Mouse (Mus musculus): ENCODE measurements at regions not wholly inside any gene's neighbourhood (a gene's known extent, or its start where the extent isn't known, plus 50 kb on each side); places are given as distances from the start of the nearest gene placed in this dataset.

- no peak overlapping the region for H3K27ac ChIP-seq
Observed at GRCm38 (mm10) chr14:80789131-80789530, 805.2 kb downstream of the Olfm4 start.

GRCm38 (mm10) chr14:80799370-80799959 is 815.6 kb downstream of the Olfm4 start:
- Histone ChIP-seq H3K4me2 (no peak overlapping the region), H3K9me3 (no peaks in the 10 kb centered on the region), H3K27ac (no peak overlapping the region), H3K36me3 (no peaks in the 10 kb centered on the region), H3K27me3 (replicated peaks) (no peaks in the 10 kb centered on the region), H3K4me3 (replicated peaks) (no peak overlapping the region), H3K4me1 (no peaks in the 10 kb centered on the region), H3K9ac (no peak overlapping the region)
- no peak for ATAC-seq (ENCODE audit: insufficient read depth, low FRiP score, low read depth)
- 78% methylated on average over 6 of the region's 6 CpGs for WGBS

More at GRCm38 (mm10) chr14:80789131-80789530, 805.2 kb downstream of the Olfm4 start:
- H3K9ac ChIP-seq: no peak overlapping the region
- no peaks in the 10 kb centered on the region for H3K27me3 ChIP-seq (replicated peaks)
- ATAC-seq (ENCODE audit: insufficient read depth, low FRiP score, low read depth): no peak
- H3K4me2 ChIP-seq: no peak overlapping the region
- no peaks in the 10 kb centered on the region for H3K9me3 ChIP-seq
- no peaks in the 10 kb centered on the region for H3K4me1 ChIP-seq
- no peaks in the 10 kb centered on the region for H3K36me3 ChIP-seq
- no peak overlapping the region for H3K4me3 ChIP-seq (replicated peaks)
- WGBS: 93% methylated on average over 1 of the region's 1 CpGs

- Histone ChIP-seq H3K27me3 (replicated peaks) (no peaks in the 10 kb centered on the region), H3K4me1 (no peaks in the 10 kb centered on the region), H3K9me3 (no peaks in the 10 kb centered on the region), H3K4me3 (replicated peaks) (no peak overlapping the region), H3K36me3 (no peaks in the 10 kb centered on the region), H3K27ac (no peak overlapping the region), H3K4me2 (no peak overlapping the region), H3K9ac (no peak overlapping the region)
- ATAC-seq (ENCODE audit: insufficient read depth, low FRiP score, low read depth): no peak
- 72% methylated on average over 3 of the region's 3 CpGs for WGBS
Observed at GRCm38 (mm10) chr14:80830476-80830875, 846.6 kb downstream of the Olfm4 start.

GRCm38 (mm10) chr14:80844550-80844949 is 860.7 kb downstream of the Olfm4 start:
- WGBS: 82% methylated on average over 4 of the region's 4 CpGs

DNA sequence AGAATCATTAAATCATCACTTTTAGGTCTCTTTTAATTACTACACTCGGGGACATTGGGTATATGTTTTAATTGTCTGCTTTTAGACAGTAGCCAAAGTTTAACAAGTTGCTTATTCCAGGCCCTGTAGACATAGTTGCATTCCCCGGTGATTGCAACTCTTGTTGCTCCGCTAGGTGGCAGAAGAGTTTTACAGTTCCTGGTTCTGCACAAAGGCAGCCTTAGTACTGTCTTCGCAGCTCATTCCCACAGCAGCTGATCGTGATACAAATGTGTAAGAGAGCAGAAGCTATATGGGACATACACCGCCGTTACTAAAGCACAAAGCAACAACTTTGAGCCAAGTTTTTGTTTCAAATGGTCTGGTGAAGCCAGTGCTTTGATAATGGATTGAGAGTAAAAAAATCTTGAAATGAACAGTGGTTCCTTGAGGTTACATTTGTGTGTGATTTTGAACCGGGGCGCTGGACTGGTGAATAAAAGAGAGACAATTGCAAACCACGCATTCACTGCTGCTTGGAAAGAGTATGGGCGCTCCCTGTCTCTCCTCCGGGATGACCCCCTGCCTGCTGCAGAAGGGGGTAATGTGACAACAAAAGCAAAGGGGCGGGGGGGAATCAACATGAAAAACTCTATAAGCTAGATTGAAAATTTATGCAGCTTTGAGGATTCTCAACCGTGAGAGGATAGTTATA is 861.8 kb downstream of the Olfm4 start:
- Histone ChIP-seq H3K9me3 (no peaks in the 10 kb centered on the region), H3K4me3 (replicated peaks) (no peak overlapping the region; the same call in 1 of the 2 replicates), H3K36me3 (no peaks in the 10 kb centered on the region), H3K4me1 (no peaks in the 10 kb centered on the region), H3K27me3 (replicated peaks) (no peaks in the 10 kb centered on the region), H3K27ac (no peak overlapping the region), H3K4me2 (peak overlapping the region; percentile 37), H3K9ac (no peak overlapping the region)
- ATAC-seq (ENCODE audit: insufficient read depth, low FRiP score, low read depth): peak; percentile 73
- WGBS: 23% methylated on average over 14 of the region's 14 CpGs

More at GRCm38 (mm10) chr14:80844550-80844949, 860.7 kb downstream of the Olfm4 start:
- Histone ChIP-seq H3K4me1 (no peaks in the 10 kb centered on the region), H3K36me3 (no peaks in the 10 kb centered on the region), H3K4me3 (replicated peaks) (no peak overlapping the region), H3K27ac (no peak overlapping the region), H3K4me2 (no peak overlapping the region), H3K9me3 (no peaks in the 10 kb centered on the region), H3K27me3 (replicated peaks) (no peaks in the 10 kb centered on the region), H3K9ac (no peak overlapping the region)
- ATAC-seq (ENCODE audit: insufficient read depth, low FRiP score, low read depth): no peak

- Histone ChIP-seq H3K4me3 (replicated peaks) (no peak overlapping the region), H3K4me1 (no peaks in the 10 kb centered on the region), H3K36me3 (no peaks in the 10 kb centered on the region), H3K9me3 (no peaks in the 10 kb centered on the region), H3K27me3 (replicated peaks) (no peaks in the 10 kb centered on the region), H3K9ac (no peak overlapping the region), H3K27ac (no peak overlapping the region), H3K4me2 (no peak overlapping the region)
- ATAC-seq (ENCODE audit: insufficient read depth, low FRiP score, low read depth): no peak
- 77% methylated on average over 9 of the region's 9 CpGs for WGBS
Observed at GRCm38 (mm10) chr14:80846420-80847083, 862.7 kb downstream of the Olfm4 start.
